Mouse (Mus musculus) CH12.LX (cell line): ENCODE data around the gene Mgat2.

Source experiments
- CTCF ChIP-seq, 2 experiments: IDR thresholded peaks in 1 of 2; conservative IDR thresholded peaks in 1 of 2; 2 replicates each; pipeline ENCODE4 v1.5.1; 2011 to 2012; ENCODE audit warnings: low read depth in 2 of 2, low read length in 2 of 2, improper control_type of control experiment in 1 of 2, inconsistent platforms in 1 of 2, mild to moderate bottlenecking in 1 of 2, moderate library complexity in 1 of 2
- ELF1 ChIP-seq: IDR thresholded peaks from 2 replicates; pipeline ENCODE4 v1.6.1; 2014; ENCODE audit warnings: low read depth, mild to moderate bottlenecking, inconsistent platforms, low read length, improper control_type of control experiment
- EP300 ChIP-seq: IDR thresholded peaks from 2 replicates; pipeline ENCODE4 v1.6.1; 2011; ENCODE audit warnings: low read length, improper control_type of control experiment
- ETS1 ChIP-seq: conservative IDR thresholded peaks from 2 replicates; pipeline ENCODE4 v1.6.1; 2012; ENCODE audit warnings: low read depth, mild to moderate bottlenecking, inconsistent platforms, low read length, improper control_type of control experiment, moderate library complexity
- JUN ChIP-seq: IDR thresholded peaks from 2 replicates; pipeline ENCODE4 v1.6.1; 2011; ENCODE audit warnings: low read depth, mild to moderate bottlenecking, low read length, improper control_type of control experiment, moderate library complexity; ENCODE audit not compliant: insufficient read depth
- JUND ChIP-seq: conservative IDR thresholded peaks from 2 replicates; pipeline ENCODE4 v1.6.1; 2011; ENCODE audit warnings: low read depth, low read length, improper control_type of control experiment
- MEF2A ChIP-seq: IDR thresholded peaks from 2 replicates; pipeline ENCODE4 v1.6.1; 2014; ENCODE audit warnings: low read depth, mild to moderate bottlenecking, inconsistent platforms, low read length, improper control_type of control experiment, borderline replicate concordance
- POLR2A ChIP-seq: IDR thresholded peaks from 2 replicates; pipeline ENCODE4 v1.6.1; 2011; ENCODE audit warnings: low read depth, mild to moderate bottlenecking, improper control_type of control experiment, low read length
- RCOR1 ChIP-seq: conservative IDR thresholded peaks from 2 replicates; pipeline ENCODE4 v1.6.1; 2012; ENCODE audit warnings: low read depth, mild to moderate bottlenecking, inconsistent platforms, low read length, improper control_type of control experiment
- SMC3 ChIP-seq: IDR thresholded peaks from 2 replicates; pipeline ENCODE4 v1.6.1; 2011; ENCODE audit warnings: low read depth, low read length, improper control_type of control experiment
- ZKSCAN1 ChIP-seq: IDR thresholded peaks from 2 replicates; pipeline ENCODE4 v1.6.1; 2012; ENCODE audit warnings: low read depth, inconsistent platforms, low read length, improper control_type of control experiment, borderline replicate concordance

DNA sequence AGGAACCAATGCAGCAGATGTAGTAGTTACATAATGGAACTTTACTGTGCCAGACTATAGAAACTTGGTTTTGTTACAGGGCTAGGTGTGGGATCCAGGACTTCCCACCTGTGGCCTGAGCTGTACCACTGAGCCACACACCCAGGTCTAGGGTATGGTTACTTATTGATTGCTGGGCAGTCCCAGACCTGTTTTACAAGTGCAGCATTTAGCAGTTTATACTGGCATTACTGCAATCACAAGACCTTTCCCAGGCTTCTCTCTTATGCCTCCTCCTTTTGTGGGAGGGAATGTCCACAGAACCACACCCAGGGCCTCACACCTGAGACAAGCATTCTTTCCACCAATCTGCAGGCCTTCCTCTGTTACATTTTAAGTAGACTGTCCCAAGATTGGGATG, 15.0 kb downstream of the Mgat2 start:
- TF ChIP-seq JUND (no peak), EP300 (no peak), POLR2A (no peak), ETS1 (no peak), CTCF (conservative IDR thresholded peaks at IDR 0.05 in 1 of 2, IDR thresholded peaks at IDR 0.05 in 1 of 2; ENCODE audit: low read depth in 2 of 2, low read length in 2 of 2) (no peak), MEF2A (no peak), ELF1 (no peak), RCOR1 (no peak), ZKSCAN1 (no peak), JUN (no peak), SMC3 (no peak)
